Mouse (Mus musculus) frontal cortex, postnatal 14 days (tissue): Measurements from ENCODE around the gene Ptprn.

Source experiments
- DNase-seq, 2 experiments: peaks; one replicate each; pipeline ENCODE4 v3.0.0; 2022; ENCODE audit warnings: low spot score in 2 of 2

Ptprn gene

DNA sequence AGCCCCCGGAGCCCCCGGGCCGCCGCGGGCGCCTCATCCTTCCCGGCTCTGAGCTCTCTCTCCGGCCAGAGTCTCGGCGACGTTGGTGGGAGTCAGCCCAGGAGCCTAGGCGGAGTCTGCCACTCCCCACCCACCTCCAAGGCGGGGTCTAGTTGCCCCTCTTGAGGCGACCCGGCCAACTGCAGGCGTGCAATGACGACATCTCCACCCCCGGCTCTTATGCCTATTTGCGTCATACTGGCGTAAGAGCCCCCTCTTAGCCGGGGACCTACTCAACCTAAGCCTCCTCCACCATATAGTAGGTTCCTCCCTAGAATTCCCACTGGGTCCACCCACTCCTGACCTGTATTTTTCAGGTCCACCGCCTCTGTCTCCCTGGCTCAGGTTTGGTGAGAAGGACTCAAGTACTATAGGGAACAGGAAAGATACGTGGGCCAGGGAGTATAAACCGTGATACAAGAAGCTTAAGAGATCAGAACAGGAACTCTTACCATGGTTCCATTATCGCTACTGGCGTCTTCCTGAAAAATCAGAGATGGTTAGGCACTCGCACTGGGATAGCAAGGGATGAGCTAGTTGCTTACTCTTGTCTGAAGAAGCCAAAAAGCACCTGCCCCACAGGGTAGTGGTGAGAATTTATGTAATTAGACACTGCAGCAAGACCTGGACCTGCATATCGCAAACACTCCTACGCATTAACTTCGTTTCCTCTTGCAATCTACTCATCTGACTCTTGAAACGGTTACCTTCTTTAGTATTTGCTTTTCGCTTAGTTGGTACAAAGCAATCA is at the start of gene Ptprn:
Gene Ptprn (minus strand): TSS at position 412 of the 790 bp plus-strand sequence.
- DNase-seq: peak in 1 of 2 experiments; percentile 68

DNA sequence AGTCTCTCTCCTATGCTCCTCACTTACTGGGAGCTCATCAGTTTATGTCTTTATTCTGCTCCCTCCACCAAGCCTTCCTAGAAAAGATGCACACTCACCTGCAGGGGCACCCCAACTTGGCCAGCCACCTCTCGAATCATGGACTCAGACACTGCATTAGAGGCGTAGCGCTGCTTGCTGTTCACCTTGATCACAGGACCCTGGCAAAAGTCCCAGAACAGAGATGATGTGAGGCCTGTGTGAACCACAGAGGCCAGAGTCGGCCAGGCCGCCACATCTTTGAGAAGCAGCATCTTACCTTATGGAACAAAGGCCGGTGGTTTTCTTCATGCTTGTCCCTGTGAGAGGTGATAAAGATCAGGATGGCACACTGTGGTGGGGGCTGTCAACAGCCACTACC is 47.4 kb upstream of the Ptprn start:
- DNase-seq: no peak

- no peak for DNase-seq
Measured at GRCm38 (mm10) chr1:75304662-75305061, 40.4 kb upstream of the Ptprn start.

DNA sequence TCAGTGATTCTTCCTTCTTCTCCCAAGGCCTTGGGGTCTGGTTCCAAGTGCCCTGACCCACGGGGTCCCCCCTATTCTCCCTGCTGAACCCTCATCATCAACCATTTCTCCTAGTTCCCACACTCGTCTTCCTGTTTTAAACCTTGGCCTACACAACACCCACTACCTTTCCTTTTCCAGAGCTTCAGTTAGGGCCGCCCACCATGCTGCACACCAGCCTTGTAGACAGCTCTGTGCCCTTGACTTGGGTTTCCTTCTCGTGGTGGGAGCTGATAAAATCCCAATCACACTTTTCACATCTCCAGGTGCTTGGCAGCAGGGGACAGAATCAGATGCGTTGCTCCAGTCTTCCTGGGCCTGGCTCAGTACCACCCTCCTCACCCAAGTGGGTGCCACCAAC is 30.0 kb upstream of the Ptprn start:
- DNase-seq: no peak

DNA sequence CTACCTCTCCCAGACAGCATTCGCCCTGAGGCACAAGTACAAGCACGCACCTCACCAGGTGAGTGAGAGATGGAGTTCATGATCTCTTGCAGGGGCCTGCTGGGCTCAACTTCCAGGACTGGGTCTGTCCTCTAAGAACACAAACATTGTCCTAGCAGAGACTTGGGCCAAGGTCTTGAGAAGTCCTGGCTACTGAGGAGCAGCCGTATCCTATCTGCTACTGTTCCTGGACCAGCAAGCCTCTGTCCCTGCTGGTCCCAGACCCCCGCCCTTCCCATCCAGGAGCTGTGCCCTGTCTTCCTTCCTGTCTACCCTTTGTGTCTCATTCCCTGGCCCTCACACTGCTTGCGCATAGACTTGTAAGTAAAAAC is 29.0 kb upstream of the Ptprn start:
- DNase-seq: no peak

GRCm38 (mm10) chr1:75292476-75293330 is 28.4 kb upstream of the Ptprn start:
- no peak for DNase-seq

- no peak for DNase-seq
Measured at GRCm38 (mm10) chr1:75291321-75291720, 27.0 kb upstream of the Ptprn start.

- DNase-seq: peak in 1 of 2 experiments; percentile 60
Measured at GRCm38 (mm10) chr1:75290582-75290981, 26.3 kb upstream of the Ptprn start.

DNA sequence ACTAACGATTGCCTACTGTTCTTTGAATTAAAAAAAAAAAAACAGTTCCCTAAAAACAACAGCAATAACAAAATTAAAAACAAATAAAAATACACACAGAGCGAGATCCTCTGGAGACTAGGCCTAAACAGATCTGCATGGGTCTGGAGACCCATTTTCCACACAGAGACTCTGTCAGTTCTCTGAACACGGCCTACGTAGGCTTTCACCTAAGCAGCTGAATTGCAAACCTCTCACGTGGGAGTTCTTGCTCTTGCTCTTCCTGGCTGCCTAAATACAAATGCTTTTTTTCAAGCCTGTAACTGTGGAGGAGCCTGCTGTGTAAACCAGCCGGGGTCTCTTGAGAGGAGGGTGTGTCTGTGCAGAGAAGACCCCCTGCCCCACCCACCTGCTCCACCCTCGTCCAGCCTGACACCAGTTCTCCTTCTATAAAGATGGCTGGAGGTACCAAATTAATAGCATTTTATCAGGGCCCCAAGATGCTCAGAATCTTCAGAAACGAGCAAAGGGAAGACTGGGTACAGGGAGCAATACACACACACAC is 25.7 kb upstream of the Ptprn start:
- DNase-seq: no peak

DNA sequence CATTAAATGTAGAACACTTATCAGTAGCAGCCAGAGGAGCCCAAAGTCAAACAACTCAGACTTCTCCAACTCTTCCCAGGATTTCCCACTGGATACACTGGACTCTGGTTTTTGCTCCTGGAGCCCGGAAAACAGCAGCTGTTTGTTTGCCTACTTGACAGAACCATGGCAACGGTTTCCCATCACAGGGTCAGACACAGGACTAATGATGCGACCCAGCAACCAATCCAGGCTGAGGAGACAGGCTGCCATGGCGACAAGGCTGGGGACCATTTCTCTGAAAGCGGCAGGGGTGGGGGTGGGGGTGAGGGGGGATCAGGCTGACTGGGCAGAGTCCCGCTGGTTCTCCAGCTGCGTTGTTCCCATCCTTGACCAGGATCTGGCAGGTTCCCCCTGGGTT is 25.1 kb upstream of the Ptprn start:
- no peak for DNase-seq

DNA sequence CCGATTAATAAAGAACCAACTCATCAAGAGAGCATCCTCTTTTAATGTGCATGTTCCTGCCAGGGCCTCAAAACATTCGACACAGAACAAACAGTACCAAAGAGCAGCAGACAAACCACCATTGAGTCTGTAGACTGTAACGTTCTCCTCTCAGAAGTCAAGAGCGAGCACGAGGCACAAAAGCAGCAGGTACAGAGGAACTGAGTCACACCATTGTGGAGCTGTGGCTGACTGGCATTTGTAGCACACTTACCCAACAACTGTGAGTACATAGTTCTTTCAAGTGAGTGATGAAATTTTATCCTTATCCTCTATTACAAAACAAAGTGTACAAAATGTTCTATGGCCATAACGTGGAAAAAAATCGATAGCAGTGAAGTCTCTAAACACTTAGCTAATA is 20.6 kb upstream of the Ptprn start:
- DNase-seq: no peak

DNA sequence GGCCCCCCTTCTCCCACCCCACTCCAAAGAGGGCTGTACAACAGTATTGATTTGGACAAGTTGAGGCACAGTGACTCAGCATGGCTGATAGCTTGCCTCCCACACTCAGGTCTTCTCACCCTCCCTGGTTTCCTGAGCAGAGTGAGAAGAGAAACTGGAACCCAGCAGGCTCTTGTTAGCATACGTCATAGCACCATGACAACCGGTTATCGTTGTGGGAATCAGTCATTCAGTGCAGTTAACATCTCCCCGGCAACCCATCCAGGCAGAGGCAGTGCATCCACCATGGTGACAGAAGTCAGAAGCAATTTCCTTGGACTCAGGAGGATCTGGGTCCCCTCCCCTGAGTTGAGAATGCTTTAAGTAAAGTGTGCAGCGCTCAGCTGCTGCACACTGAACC is 18.7 kb upstream of the Ptprn start:
- DNase-seq: peak in 1 of 2 experiments; percentile 23

- no peak for DNase-seq
Measured at GRCm38 (mm10) chr1:75278228-75278627, 13.9 kb upstream of the Ptprn start, which contains the start of gene Resp18. Resp18 (minus strand) TSS chr1:75278415.

DNA sequence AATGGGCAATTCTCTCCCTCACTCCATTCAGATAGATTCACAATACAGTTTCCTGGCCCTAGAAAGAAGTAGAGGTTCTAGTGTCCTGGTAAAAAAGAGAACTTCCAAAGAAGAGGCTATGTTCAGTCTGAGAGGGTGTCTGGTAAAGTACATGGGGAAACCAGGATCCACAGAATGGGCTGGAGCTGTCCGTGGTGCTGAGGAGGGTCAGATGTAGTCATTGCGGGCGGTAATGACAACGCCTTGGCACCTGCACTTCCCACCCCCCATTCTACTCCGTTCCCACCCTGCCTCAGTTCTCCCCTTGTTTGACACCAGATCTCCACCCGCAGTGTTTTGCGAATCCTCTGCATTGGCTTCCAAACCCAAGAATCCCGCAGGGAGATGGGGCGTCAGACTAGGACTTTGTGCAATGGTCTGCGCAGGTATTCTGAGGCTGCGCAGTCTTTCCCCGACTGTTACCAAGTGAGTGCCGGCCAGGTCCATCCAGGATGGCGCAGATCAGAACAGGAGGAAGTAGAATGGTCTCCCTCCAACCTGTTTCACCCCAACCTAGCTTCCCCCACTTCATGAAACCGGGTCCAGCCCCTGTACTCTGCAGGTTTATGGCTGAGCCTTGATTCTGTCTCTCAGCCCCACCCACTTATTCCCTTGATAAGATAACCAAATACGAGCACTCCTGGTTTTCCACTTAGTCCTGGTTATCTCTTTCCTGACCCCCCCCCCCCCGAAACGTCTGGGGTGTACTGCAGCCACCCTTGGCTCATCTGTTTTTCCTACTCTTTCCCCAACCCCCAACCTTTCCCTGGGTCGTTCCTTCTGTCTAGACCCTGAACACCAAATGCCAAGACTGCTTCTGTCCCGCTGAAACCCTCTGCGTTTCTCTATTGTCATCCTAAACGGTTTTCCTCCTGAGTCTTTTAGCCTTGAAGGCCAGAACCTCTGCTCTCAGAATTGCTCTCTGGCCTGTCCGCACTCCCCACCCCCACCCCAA is 13.2 kb upstream of the Ptprn start:
- DNase-seq: no peak

DNA sequence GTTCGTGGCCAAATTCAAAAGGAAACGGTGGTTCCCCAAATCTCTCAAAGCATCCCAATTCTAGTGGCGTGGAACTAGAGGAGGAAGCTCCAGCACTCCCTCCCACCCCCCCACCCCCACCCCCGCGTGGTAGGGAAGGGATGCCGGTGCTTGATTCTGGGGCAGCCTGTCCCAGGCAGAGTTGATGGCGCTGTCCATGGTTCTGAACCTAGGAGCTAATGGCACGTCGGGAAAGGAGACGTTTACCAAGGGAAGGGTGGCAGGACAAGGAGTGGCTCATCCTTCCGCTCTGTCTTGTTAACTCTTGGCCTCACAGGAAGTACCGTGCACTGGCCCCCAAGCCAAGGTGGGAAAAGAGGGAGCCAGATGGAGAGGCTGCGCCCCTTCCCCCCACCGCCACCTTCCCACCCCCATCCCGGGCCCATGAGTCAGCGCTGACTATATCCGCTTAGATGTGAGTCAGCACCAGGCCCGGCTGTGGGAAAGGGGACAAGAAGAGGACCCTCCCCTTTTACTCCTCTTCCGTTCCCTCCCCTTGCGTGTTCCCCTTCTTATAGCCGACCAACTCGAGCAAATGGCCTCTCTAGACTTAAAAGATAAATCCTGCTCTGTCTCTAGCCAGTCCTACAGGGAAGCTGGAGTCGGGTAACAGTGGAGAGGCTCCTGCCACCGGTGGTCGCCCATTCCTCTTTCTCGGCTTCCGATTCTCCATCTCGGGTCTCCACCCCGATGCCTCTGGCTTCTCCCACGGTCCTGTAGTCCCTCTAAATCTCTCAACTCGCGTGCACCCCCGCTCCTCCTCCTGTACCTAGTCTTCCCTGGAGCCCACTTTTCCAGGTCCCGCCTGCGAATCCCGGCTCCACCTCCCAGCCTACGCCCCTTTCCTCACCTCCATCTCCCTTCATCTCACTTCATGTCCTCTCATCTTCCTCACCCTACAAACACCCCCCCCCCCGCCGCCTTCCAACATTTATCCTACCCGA is 1.0 kb downstream of the Ptprn start:
- no peak for DNase-seq

DNA sequence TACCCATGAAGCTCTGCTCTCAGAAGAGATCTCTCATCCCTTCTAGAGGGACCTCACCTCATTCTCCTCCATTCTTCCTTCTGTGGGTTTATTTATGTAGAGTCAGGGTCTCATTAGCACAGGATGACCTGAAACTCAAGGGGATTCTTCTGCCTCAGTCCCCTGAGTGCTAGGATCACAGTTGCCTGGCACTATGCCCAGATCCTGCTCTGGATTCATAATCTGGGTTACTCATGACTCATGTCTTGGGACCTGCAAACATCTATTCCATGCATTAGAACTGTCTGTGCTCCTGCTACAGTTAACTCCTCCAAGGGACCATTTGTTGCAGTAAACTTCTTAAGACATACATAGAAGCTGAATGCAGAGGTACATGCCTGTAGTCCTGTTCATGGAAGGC is 3.0 kb downstream of the Ptprn start:
- no peak for DNase-seq

- no peak for DNase-seq
Measured at GRCm38 (mm10) chr1:75255516-75256046, 8.7 kb downstream of the Ptprn start.

- no peak for DNase-seq
Measured at GRCm38 (mm10) chr1:75254625-75255013, 9.7 kb downstream of the Ptprn start.

DNA sequence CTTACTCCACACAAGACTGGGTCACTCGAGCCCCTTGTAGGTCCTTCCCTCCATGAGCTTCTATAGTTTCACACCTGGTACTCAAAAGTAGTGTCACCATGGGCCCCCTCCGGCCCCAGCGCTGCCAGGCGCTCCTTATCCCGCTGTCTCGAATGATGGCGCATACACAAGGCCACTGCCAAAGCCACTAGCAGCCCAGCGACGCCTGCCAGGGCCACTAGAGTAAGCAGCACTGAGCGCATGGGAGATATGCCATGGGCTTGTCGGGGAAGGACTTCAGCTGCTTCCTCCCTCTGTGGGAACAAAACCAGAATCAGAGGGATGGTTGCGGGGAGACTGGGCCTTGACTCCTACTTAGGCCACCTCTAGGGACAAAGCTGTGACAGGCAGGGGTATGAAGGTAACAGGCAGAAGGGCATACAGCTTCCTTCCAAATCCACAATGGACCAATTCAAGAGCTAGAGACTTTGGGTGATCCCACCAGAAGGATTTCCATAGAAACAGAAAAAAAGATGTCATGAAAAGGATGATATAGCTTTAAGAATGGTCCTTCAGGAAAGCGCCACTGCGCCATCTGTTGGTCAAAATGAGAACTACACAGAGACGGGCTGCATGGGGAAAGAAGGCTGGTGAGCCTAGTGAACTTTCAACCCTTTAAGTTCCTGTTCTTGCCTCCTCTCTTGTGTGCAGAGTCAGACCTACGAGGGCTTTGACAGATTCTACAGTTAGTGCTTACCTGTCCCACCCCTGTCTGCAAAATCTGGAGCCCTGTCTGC is 10.3 kb downstream of the Ptprn start:
- peak in 1 of 2 experiments; percentile 85 for DNase-seq
